Mouse (Mus musculus) left cerebral cortex, adult 2 months (tissue): Measurements from ENCODE around the gene Cavin1. TPM values are rescaled to one million over a fixed set of nuclear protein-coding genes. Genes with fewer than 3 reads are reported as not detected.
A peak's percentile ranks its signal among the peaks of the same experiment; 100 is the strongest.
"Not testable (repeated sequence)": the region's sequence is repeated elsewhere in the genome, so short reads cannot be mapped to it uniquely, and the experiment has no call there.

Source experiments
- DNase-seq, 2 experiments: peaks; one replicate each; pipeline ENCODE4 v3.0.0; 2021 to 2022; ENCODE audit warnings: low spot score in 2 of 2, mixed read lengths in 1 of 2; ENCODE audit errors: extremely low spot score in 1 of 2
- H3K27ac ChIP-seq: fragments of 200-600 bp; 2 replicates; pipeline ENCODE4 v1.8.1; 2022
- H3K4me3 ChIP-seq: fragments of 200-600 bp; 2 replicates; pipeline ENCODE4 v1.8.1; 2022
- CTCF ChIP-seq: fragments of 200-600 bp; IDR thresholded peaks from 2 replicates; pipeline ENCODE4 v1.8.1; 2022; ENCODE audit warnings: antibody characterized with exemption, mild to moderate bottlenecking, moderate library complexity
- intact Hi-C: fragments of 180-260 bp; cut with DNase I; formaldehyde crosslinking; loops from one replicate; pipeline ENCODE4 v1.15.1; 2025
- long read RNA-seq, 2 experiments: library from polyadenylated mRNA; stranded (forward); transcript quantifications; one replicate each; pipeline ENCODE4 v2.0.0; 2021; ENCODE audit warnings: borderline mapping rate in 2 of 2
- total RNA-seq, 2 experiments: library from RNA; stranded (reverse); gene quantifications; 2 replicates each; pipeline ENCODE4 v1.2.3; 2021

Cavin1 gene
- 10 to 100 TPM; 19.2 to 22.2 TPM for total RNA-seq
- long read RNA-seq, experiment 1, partial matches to known transcripts, result 0 of 2 reads
- long read RNA-seq, experiment 1, other reads (novel, unspliced or antisense), result 1 of 2 reads
- long read RNA-seq, experiment 2, partial matches to known transcripts, result 0 of 4 reads
- long read RNA-seq, experiment 2, other reads (novel, unspliced or antisense), result 2 of 4 reads

GRCm38 (mm10) chr11:100970557-100970937 lies at the start of gene Cavin1:
Gene Cavin1, minus strand, starts transcription at chr11:100970887.
- peak; percentile 47 to 62 for DNase-seq
- Histone ChIP-seq H3K27ac (peak within 1 kb of the TSS; percentile 75), H3K4me3 (peak within 1 kb of the TSS; percentile 52)
- no peak for TF ChIP-seq CTCF
- intact Hi-C loops, result no loop called here

GRCm38 (mm10) chr11:101011641-101012040 lies 41.0 kb upstream of the Cavin1 start:
- H3K27ac ChIP-seq, result no peak overlapping the region; the same call in 1 of the 2 replicates
- H3K4me3 ChIP-seq, result peak overlapping the region; percentile 66
- no peak for DNase-seq
- TF ChIP-seq CTCF, result no peak
- intact Hi-C loops, result loop anchor here (2.0 kb wide), 1 partner anchor 29 kb away; no protein-coding TSS in a partner anchor

- DNase-seq, result peak; percentile 17 to 32
- Histone ChIP-seq H3K27ac (peak overlapping the region; percentile 91), H3K4me3 (peak overlapping the region; percentile 66)
- TF ChIP-seq CTCF, result no peak; the same call in 1 of the 2 replicates
- intact Hi-C loops, result loop anchor here (2.0 to 10.0 kb wide), 2 partner anchors 27 to 165 kb away; partner anchors contain the start of genes Ccr10, Cntnap1 and Plekhh3
Observed at GRCm38 (mm10) chr11:101009888-101010784, 39.4 kb upstream of the Cavin1 start.

GRCm38 (mm10) chr11:101009046-101009887 lies 38.6 kb upstream of the Cavin1 start, which contains the start of gene Atp6v0a1:
Gene Atp6v0a1, plus strand, starts transcription at chr11:101009452.
- DNase-seq, result peak; percentile 97
- intact Hi-C loops, result loop anchor here (10.0 kb wide), 1 partner anchor 166 kb away; the partner anchor contains the start of genes Ccr10, Cntnap1 and Plekhh3
- no peak; the same call in 1 of the 2 replicates for TF ChIP-seq CTCF
- peak within 1 kb of the TSS; percentile 66 for H3K4me3 ChIP-seq
- H3K27ac ChIP-seq, result peak within 1 kb of the TSS; percentile 91

GRCm38 (mm10) chr11:101008206-101009045 lies 37.7 kb upstream of the Cavin1 start:
- Histone ChIP-seq H3K4me3 (peak overlapping the region; percentile 66), H3K27ac (peak overlapping the region; percentile 90)
- DNase-seq, result no peak
- intact Hi-C loops, result loop anchor here (10.0 kb wide), 1 partner anchor 166 kb away; the partner anchor contains the start of genes Ccr10, Cntnap1 and Plekhh3
- no peak for TF ChIP-seq CTCF

- intact Hi-C loops, result loop anchor here (10.0 kb wide), 1 partner anchor 172 kb away; the partner anchor contains the start of genes Ccr10, Cntnap1 and Plekhh3
- TF ChIP-seq CTCF, result no peak
Observed at GRCm38 (mm10) chr11:101003025-101003685, 32.5 kb upstream of the Cavin1 start.

GRCm38 (mm10) chr11:101001875-101002552 lies 31.3 kb upstream of the Cavin1 start:
- not testable (repeated sequence) for H3K27ac ChIP-seq, H3K4me3 ChIP-seq, DNase-seq
- intact Hi-C loops, result loop anchor here (10.0 kb wide), 1 partner anchor 173 kb away; the partner anchor contains the start of genes Ccr10, Cntnap1 and Plekhh3

More at GRCm38 (mm10) chr11:101003025-101003685, 32.5 kb upstream of the Cavin1 start:
- Histone ChIP-seq H3K27ac (no peak overlapping the region), H3K4me3 (no peak overlapping the region)
- no peak for DNase-seq

- no peak for TF ChIP-seq CTCF
- H3K27ac ChIP-seq, result no peak overlapping the region
- intact Hi-C loops, result no loop called here
- DNase-seq, result no peak
- no peak overlapping the region for H3K4me3 ChIP-seq
Observed at GRCm38 (mm10) chr11:100999254-100999653, 28.6 kb upstream of the Cavin1 start.

GRCm38 (mm10) chr11:100998836-100999235 lies 28.1 kb upstream of the Cavin1 start:
- TF ChIP-seq CTCF, result no peak
- H3K4me3 ChIP-seq, result no peak overlapping the region
- H3K27ac ChIP-seq, result no peak overlapping the region
- intact Hi-C loops, result no loop called here
- DNase-seq, result no peak
